Mouse (Mus musculus) liver, adult 2 months (tissue): ENCODE measurements around the gene Gpsm2. TPM values are rescaled to one million over a fixed set of nuclear protein-coding genes. Genes with fewer than 3 reads are reported as not detected.
"Not testable (repeated sequence)": the region's sequence is repeated elsewhere in the genome, so short reads cannot be mapped to it uniquely, and the experiment has no call there.

ENCODE experiments used
- DNase-seq: peaks from one replicate; pipeline ENCODE4 v3.0.0-alpha.2; 2011; ENCODE audit warnings: low read depth, low spot score; ENCODE audit errors: extremely low read depth
- H3K27ac ChIP-seq: fragments of 200-500 bp; replicated peaks from 2 replicates; pipeline ENCODE4 v1.5.1; 2012; ENCODE audit warnings: low read depth, mild to moderate bottlenecking, control low read depth, inconsistent platforms, low read length; ENCODE audit not compliant: insufficient read depth
- H3K27me3 ChIP-seq: fragments of 200-500 bp; 2 replicates; pipeline ENCODE4 v1.6.1; 2012; ENCODE audit warnings: mild to moderate bottlenecking, moderate library complexity, low read length, inconsistent platforms; ENCODE audit not compliant: control insufficient read depth, insufficient read depth
- H3K36me3 ChIP-seq: fragments of 200-500 bp; 2 replicates; pipeline ENCODE4 v1.6.1; 2012; ENCODE audit warnings: low read length, inconsistent platforms; ENCODE audit not compliant: control insufficient read depth, insufficient read depth
- H3K4me1 ChIP-seq: fragments of 200-500 bp; 2 replicates; pipeline ENCODE4 v1.6.1; 2011; ENCODE audit warnings: low read length; ENCODE audit not compliant: control insufficient read depth, insufficient read depth
- H3K4me3 ChIP-seq: fragments of 200-500 bp; 2 replicates; pipeline ENCODE4 v1.5.1; 2011; ENCODE audit warnings: low read depth, mild to moderate bottlenecking, control low read depth, low read length, moderate library complexity; ENCODE audit not compliant: insufficient read depth
- H3K79me2 ChIP-seq: fragments of 200-500 bp; 2 replicates; pipeline ENCODE4 v1.6.1; 2012; ENCODE audit warnings: inconsistent platforms, mild to moderate bottlenecking, low read length, moderate library complexity; ENCODE audit not compliant: control insufficient read depth, insufficient read depth
- H3K9ac ChIP-seq: fragments of 200-500 bp; 2 replicates; pipeline ENCODE4 v1.6.1; 2012; ENCODE audit warnings: low read depth, mild to moderate bottlenecking, control low read depth, inconsistent platforms, low read length
- CTCF ChIP-seq: fragments of 200-500 bp; IDR thresholded peaks from 2 replicates; pipeline ENCODE4 v1.5.1; 2011; ENCODE audit warnings: low read depth, low read length, control low read depth
- POLR2A ChIP-seq: fragments of 200-500 bp; IDR thresholded peaks from 2 replicates; pipeline ENCODE4 v1.6.1; 2011; ENCODE audit warnings: low read length, control low read depth; ENCODE audit not compliant: insufficient read depth; ENCODE audit errors: extremely low read depth
- WGBS: fragments of 180-500 bp; shearing (Covaris S2); methylation state at CpG from one replicate; pipeline ENCODE4 v1.1.7; 2018; 5-methylcytosine and 5-hydroxymethylcytosine counted together
- polyA plus RNA-seq: library from polyadenylated mRNA; depleted of rRNA; stranded (reverse); fragments of >200 nt; gene quantifications from 2 replicates; pipeline ENCODE4 v1.2.3, GENCODE M21; 2012
- total RNA-seq: library from RNA; depleted of rRNA; stranded (reverse); fragments of >200 nt; gene quantifications from 2 replicates; pipeline ENCODE4 v1.2.3, GENCODE M21; 2014

Gene Gpsm2
- total and polyA plus RNA-seq, 2 experiments = 2.4 to 10.9 TPM

GRCm38 (mm10) chr3:108694321-108694720 lies 27.8 kb downstream of the Gpsm2 start:
- no peak overlapping the region for H3K4me3 ChIP-seq
- DNase-seq = no peak
- H3K9ac ChIP-seq = no peak overlapping the region
- no peaks in the 10 kb centered on the region for H3K79me2 ChIP-seq
- no peak for TF ChIP-seq CTCF
- no peak for TF ChIP-seq POLR2A
- no peaks in the 10 kb centered on the region for H3K4me1 ChIP-seq
- H3K27ac ChIP-seq = no peak overlapping the region
- H3K27me3 ChIP-seq = no peaks in the 10 kb centered on the region
- 89% methylated on average over 9 of the region's 9 CpGs for WGBS
- peaks cover 13% of the 10 kb centered on the region for H3K36me3 ChIP-seq

- TF ChIP-seq CTCF = no peak
- no peak for TF ChIP-seq POLR2A
- DNase-seq = no peak
- H3K36me3 ChIP-seq = peaks cover 2% of the 10 kb centered on the region
- no peak overlapping the region for H3K4me3 ChIP-seq
- H3K9ac ChIP-seq = no peak overlapping the region
- H3K27ac ChIP-seq = no peak overlapping the region
- no peaks in the 10 kb centered on the region for H3K27me3 ChIP-seq
- 89% methylated on average over 4 of the region's 4 CpGs for WGBS
- no peaks in the 10 kb centered on the region for H3K4me1 ChIP-seq
- no peaks in the 10 kb centered on the region for H3K79me2 ChIP-seq
These were observed 32.1 kb downstream of the Gpsm2 start for GRCm38 (mm10) chr3:108689979-108690378.

GRCm38 (mm10) chr3:108689446-108689845 lies 32.7 kb downstream of the Gpsm2 start:
- Histone ChIP-seq H3K36me3 (peaks cover 2% of the 10 kb centered on the region), H3K9ac (no peak overlapping the region), H3K4me3 (no peak overlapping the region), H3K27me3 (no peaks in the 10 kb centered on the region), H3K27ac (no peak overlapping the region), H3K79me2 (no peaks in the 10 kb centered on the region), H3K4me1 (no peaks in the 10 kb centered on the region)
- DNase-seq = no peak
- WGBS = 94% methylated on average over 8 of the region's 8 CpGs
- TF ChIP-seq CTCF (no peak), POLR2A (no peak)

- H3K9ac ChIP-seq = no peak overlapping the region
- no peak for DNase-seq
- no peak overlapping the region for H3K4me3 ChIP-seq
- H3K4me1 ChIP-seq = no peaks in the 10 kb centered on the region
- WGBS = 89% methylated on average over 6 of the region's 6 CpGs
- peaks cover 5% of the 10 kb centered on the region for H3K36me3 ChIP-seq
- TF ChIP-seq CTCF (no peak), POLR2A (no peak)
- H3K79me2 ChIP-seq = no peaks in the 10 kb centered on the region
- H3K27ac ChIP-seq = no peak overlapping the region
- no peaks in the 10 kb centered on the region for H3K27me3 ChIP-seq
These were observed 33.1 kb downstream of the Gpsm2 start for GRCm38 (mm10) chr3:108689015-108689441.

- DNase-seq = no peak
- H3K27me3 ChIP-seq = no peaks in the 10 kb centered on the region
These were observed 36.4 kb downstream of the Gpsm2 start for GRCm38 (mm10) chr3:108685701-108686100.

GRCm38 (mm10) chr3:108683597-108683996 lies 38.5 kb downstream of the Gpsm2 start:
- not testable (repeated sequence) for H3K27me3 ChIP-seq, H3K9ac ChIP-seq, H3K4me1 ChIP-seq, DNase-seq, H3K79me2 ChIP-seq, H3K4me3 ChIP-seq, H3K27ac ChIP-seq
- peaks cover 22% of the 10 kb centered on the region for H3K36me3 ChIP-seq
- 96% methylated on average over 5 of the region's 5 CpGs for WGBS

More at GRCm38 (mm10) chr3:108685701-108686100, 36.4 kb downstream of the Gpsm2 start:
- Histone ChIP-seq H3K79me2 (no peaks in the 10 kb centered on the region), H3K4me1 (no peaks in the 10 kb centered on the region), H3K36me3 (peaks cover 12% of the 10 kb centered on the region), H3K4me3 (no peak overlapping the region), H3K9ac (no peak overlapping the region), H3K27ac (no peak overlapping the region)
- 96% methylated on average over 7 of the region's 7 CpGs for WGBS
- no peak for TF ChIP-seq CTCF
- TF ChIP-seq POLR2A = no peak
